Mouse (Mus musculus) myocyte (in vitro differentiated cells): ENCODE data around the gene Fut1. TPM values are rescaled to one million over a fixed set of nuclear protein-coding genes. Genes with fewer than 3 reads are reported as not detected.

ENCODE experiments used
- H3K27me3 ChIP-seq: one replicate; pipeline ENCODE4 v1.6.1; 2011; ENCODE audit not compliant: control insufficient read depth, insufficient read depth, insufficient read length
- H3K36me3 ChIP-seq: one replicate; pipeline ENCODE4 v1.6.1; 2011; ENCODE audit not compliant: control insufficient read depth, insufficient read depth
- H3K4me2 ChIP-seq: one replicate; pipeline ENCODE4 v1.6.1; 2011; ENCODE audit warnings: low read depth, control low read depth
- H3K4me3 ChIP-seq: one replicate; pipeline ENCODE4 v1.5.1; 2011; ENCODE audit warnings: mild to moderate bottlenecking, control low read depth, moderate library complexity
- H3K79me2 ChIP-seq: one replicate; pipeline ENCODE4 v1.6.1; 2011; ENCODE audit not compliant: control insufficient read depth, insufficient read depth
- H3ac ChIP-seq: one replicate; pipeline ENCODE4 v1.6.1; 2011; ENCODE audit not compliant: control insufficient read depth, insufficient read length
- CEBPB ChIP-seq: IDR thresholded peaks from 2 replicates; pipeline ENCODE4 v1.6.1; 2011; ENCODE audit warnings: mild to moderate bottlenecking, moderate library complexity; ENCODE audit not compliant: poor library complexity, insufficient read depth, severe bottlenecking
- E2F4 ChIP-seq: IDR thresholded peaks from one replicate; pipeline ENCODE4 v1.6.1; 2011; ENCODE audit warnings: mild to moderate bottlenecking, control low read depth, moderate library complexity; ENCODE audit not compliant: insufficient read depth
- MAX ChIP-seq: IDR thresholded peaks from one replicate; pipeline ENCODE4 v1.6.1; 2011; ENCODE audit warnings: low read depth, mild to moderate bottlenecking, control low read depth
- MYOD1 ChIP-seq, 3 experiments: IDR thresholded peaks; one replicate each; pipeline ENCODE4 v1.6.1; 2011; ENCODE audit warnings: control low read depth in 2 of 3, low read depth in 2 of 3, mild to moderate bottlenecking in 2 of 3, moderate library complexity in 1 of 3; ENCODE audit not compliant: insufficient read length in 2 of 3, control insufficient read depth in 1 of 3
- MYOG ChIP-seq, 3 experiments: IDR thresholded peaks; one replicate each; pipeline ENCODE4 v1.6.1; 2011; ENCODE audit warnings: control low read depth in 2 of 3, low read depth in 2 of 3, mild to moderate bottlenecking in 2 of 3; ENCODE audit not compliant: insufficient read length in 2 of 3, control insufficient read depth in 1 of 3, insufficient read depth in 1 of 3
- POLR2A ChIP-seq: IDR thresholded peaks from one replicate; pipeline ENCODE4 v1.6.1; 2011; ENCODE audit warnings: low read depth, mild to moderate bottlenecking, control low read depth, moderate library complexity; ENCODE audit not compliant: insufficient read length
- POLR2AphosphoS2 ChIP-seq: IDR thresholded peaks from one replicate; pipeline ENCODE4 v1.6.1; 2011; ENCODE audit warnings: low read depth, control low read depth; ENCODE audit not compliant: insufficient read length
- REST ChIP-seq: IDR thresholded peaks from one replicate; pipeline ENCODE4 v1.6.1; 2011; ENCODE audit warnings: mild to moderate bottlenecking, control low read depth, moderate library complexity; ENCODE audit not compliant: insufficient read depth, insufficient read length
- SRF ChIP-seq: IDR thresholded peaks from one replicate; pipeline ENCODE4 v1.6.1; 2011; ENCODE audit warnings: low read depth; ENCODE audit not compliant: control insufficient read depth, insufficient read length
- TCF12 ChIP-seq: IDR thresholded peaks from one replicate; pipeline ENCODE4 v1.6.1; 2011; ENCODE audit warnings: mild to moderate bottlenecking, control low read depth; ENCODE audit not compliant: poor library complexity, insufficient read depth, severe bottlenecking
- TCF3 ChIP-seq: IDR thresholded peaks from one replicate; pipeline ENCODE4 v1.6.1; 2011; ENCODE audit warnings: low read depth, control low read depth; ENCODE audit not compliant: insufficient read length
- USF1 ChIP-seq: IDR thresholded peaks from one replicate; pipeline ENCODE4 v1.6.1; 2011; ENCODE audit warnings: low read depth, mild to moderate bottlenecking, control low read depth, moderate library complexity
- polyA plus RNA-seq: library from polyadenylated mRNA; unstranded; fragments of >200 nt; fragmentation: generic; extraction: Trizol; gene quantifications from one replicate; pipeline ENCODE4 v1.2.1, GENCODE M21; 2012; ENCODE audit warnings: missing spikeins

The Fut1 gene
- polyA plus RNA-seq = 3.8 TPM

- Histone ChIP-seq H3ac (no peak within 1 kb of the TSS), H3K27me3 (no peaks in the 10 kb centered on the region), H3K79me2 (no peaks in the 10 kb centered on the region), H3K36me3 (no peaks in the 10 kb centered on the region), H3K4me2 (peak within 1 kb of the TSS; percentile 63), H3K4me3 (no peak within 1 kb of the TSS)
- peak in 1 of 3 experiments; percentile 79 for TF ChIP-seq MYOG (IDR thresholded peaks at IDR 0.05; ENCODE audit: control insufficient read depth in 1 of 3, insufficient read depth in 1 of 3, insufficient read length in 2 of 3, low read depth in 2 of 3)
- TF ChIP-seq MYOD1 (IDR thresholded peaks at IDR 0.05; ENCODE audit: control insufficient read depth in 1 of 3, insufficient read length in 2 of 3, low read depth in 2 of 3) = peak in 2 of 3 experiments; percentile 54 to 80
- no peak for TF ChIP-seq E2F4
Measured at GRCm38 (mm10) chr7:45617042-45617695, at the start of gene Fut1. Fut1 (plus strand) TSS chr7:45617289.

DNA sequence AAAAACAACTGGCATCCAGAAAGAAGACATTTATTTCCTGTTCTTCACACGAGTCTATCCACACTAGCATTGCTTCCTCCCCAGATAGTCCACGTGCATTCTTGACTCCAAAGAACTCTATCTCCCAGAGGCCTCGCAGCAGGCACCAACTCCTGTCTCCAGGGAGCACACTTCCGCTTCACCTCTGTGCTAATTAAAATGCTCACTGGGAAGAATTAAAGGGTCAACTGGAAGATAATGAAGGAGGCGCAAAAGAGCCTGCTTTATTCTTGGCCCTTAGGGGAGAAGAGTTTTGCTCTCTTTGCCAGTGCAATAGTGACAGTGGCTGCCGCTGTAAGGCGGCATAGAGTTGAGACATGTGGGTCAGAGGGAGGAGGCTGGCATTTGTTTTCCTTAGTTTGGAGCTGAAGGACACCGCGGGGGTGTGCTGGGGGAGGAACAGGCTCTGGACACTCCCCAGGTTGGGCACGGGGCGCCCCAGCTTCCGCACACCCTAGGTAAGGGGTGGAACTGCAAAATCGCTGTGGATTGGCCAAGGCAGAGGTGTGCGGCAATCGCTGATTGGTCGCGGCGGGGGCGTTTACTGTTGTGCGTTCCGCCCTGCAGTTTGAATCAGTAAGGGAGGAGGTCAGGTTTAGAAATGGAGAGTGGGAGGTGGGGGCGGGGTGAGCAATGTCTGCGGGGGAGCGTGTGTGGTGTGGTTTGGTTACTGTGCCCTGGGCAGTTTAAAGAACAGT is 49.1 kb upstream of the Fut1 start:
- TF ChIP-seq USF1 (no peak), POLR2A (peak; percentile 15)
- Histone ChIP-seq H3ac (no peak overlapping the region), H3K79me2 (peaks cover 5% of the 10 kb centered on the region), H3K27me3 (no peaks in the 10 kb centered on the region), H3K4me3 (no peak overlapping the region), H3K4me2 (peak overlapping the region; percentile 78), H3K36me3 (no peaks in the 10 kb centered on the region)

GRCm38 (mm10) chr7:45568601-45569473 is 48.3 kb upstream of the Fut1 start:
- no peak overlapping the region for H3ac ChIP-seq
- TF ChIP-seq MYOD1 (IDR thresholded peaks at IDR 0.05; ENCODE audit: control insufficient read depth in 1 of 3, insufficient read length in 2 of 3, low read depth in 2 of 3) (no peak), POLR2A (no peak), POLR2AphosphoS2 (no peak), SRF (no peak), REST (no peak), TCF12 (no peak), MYOG (IDR thresholded peaks at IDR 0.05; ENCODE audit: control insufficient read depth in 1 of 3, insufficient read depth in 1 of 3, insufficient read length in 2 of 3, low read depth in 2 of 3) (no peak), TCF3 (no peak), USF1 (no peak), CEBPB (no peak), MAX (no peak), E2F4 (no peak)
- H3K4me2 ChIP-seq = peak overlapping the region; percentile 78
- H3K79me2 ChIP-seq = peaks cover 5% of the 10 kb centered on the region
- no peaks in the 10 kb centered on the region for H3K27me3 ChIP-seq
- no peaks in the 10 kb centered on the region for H3K36me3 ChIP-seq
- H3K4me3 ChIP-seq = no peak overlapping the region

DNA sequence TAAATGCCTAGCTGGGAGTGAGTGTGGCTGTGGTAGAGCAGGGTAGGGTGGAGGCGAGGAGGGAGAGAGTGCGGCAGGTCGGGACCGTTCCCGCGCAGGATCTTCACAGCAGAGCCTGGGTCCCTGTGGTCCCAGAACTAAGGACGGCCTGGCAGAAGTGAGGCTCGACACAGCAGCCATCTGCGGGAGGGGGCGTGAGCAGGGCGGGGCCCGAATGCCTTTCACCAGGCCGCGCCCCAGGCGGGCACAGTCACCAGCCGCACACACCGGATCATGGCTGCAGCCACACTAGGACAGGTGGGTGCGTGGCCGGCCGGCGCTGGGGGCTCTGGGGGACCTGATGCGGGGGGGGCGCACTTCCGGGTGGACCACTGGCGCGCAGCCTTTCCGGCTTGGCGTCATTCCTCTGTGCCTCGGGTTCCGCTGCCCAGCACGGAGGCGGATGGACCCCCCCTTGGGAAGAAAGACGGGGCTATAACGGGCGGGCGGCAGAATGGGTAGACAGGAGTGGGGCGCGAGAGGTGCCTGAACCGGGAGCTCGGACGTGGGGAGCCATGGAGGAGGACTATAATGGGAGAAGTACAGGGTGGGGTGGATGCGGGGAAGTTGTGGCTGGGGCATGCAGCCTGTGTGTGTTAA is 46.9 kb upstream of the Fut1 start, which contains the start of gene Bcat2:
Bcat2 (plus strand) TSS at position 51 of the 639 bp plus-strand sequence.
- TF ChIP-seq MAX (no peak), E2F4 (no peak), MYOG (IDR thresholded peaks at IDR 0.05; ENCODE audit: control insufficient read depth in 1 of 3, insufficient read depth in 1 of 3, insufficient read length in 2 of 3, low read depth in 2 of 3) (peak in 2 of 3 experiments; percentile 44 to 79), SRF (no peak), TCF12 (no peak), REST (no peak), POLR2AphosphoS2 (peak; percentile 80), POLR2A (peak; percentile 77), USF1 (no peak), TCF3 (no peak), CEBPB (no peak), MYOD1 (IDR thresholded peaks at IDR 0.05; ENCODE audit: control insufficient read depth in 1 of 3, insufficient read length in 2 of 3, low read depth in 2 of 3) (peak in 2 of 3 experiments; percentile 55 to 90)
- Histone ChIP-seq H3K4me2 (peak within 1 kb of the TSS; percentile 70), H3K27me3 (no peaks in the 10 kb centered on the region)

More for the DNA sequence above, 46.9 kb upstream of the Fut1 start, which contains the start of gene Bcat2:
- H3ac ChIP-seq = peak within 1 kb of the TSS; percentile 65
- peaks cover 5% of the 10 kb centered on the region for H3K79me2 ChIP-seq
- H3K4me3 ChIP-seq = peak within 1 kb of the TSS; percentile 46
- no peaks in the 10 kb centered on the region for H3K36me3 ChIP-seq
